Comparison of ENCODE assay signal across 13 mouse cellular contexts in the genomic region with DNA sequence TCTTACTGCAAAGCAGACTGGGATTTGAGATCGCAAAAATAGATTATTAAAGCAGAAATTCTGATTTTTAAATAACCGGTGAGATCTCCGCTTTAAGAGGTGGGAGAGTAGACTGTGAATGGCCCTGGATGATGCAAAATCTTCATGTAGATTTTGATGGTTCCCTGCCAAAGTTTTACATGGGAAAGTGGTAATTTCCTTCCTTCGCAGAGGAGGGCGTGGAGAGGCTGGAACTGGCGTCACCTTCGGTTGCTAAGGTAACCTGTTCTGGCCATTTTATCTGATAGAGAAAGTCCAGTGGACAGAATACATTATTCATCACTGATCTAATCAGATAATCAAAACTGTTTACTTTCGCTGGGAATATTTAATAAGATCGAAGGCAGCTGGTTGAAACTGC. TPM values are rescaled to one million over a fixed set of nuclear protein-coding genes. Genes with fewer than 3 reads are reported as not detected.
DNase-seq lines count a peak whose midpoint lies in the region; ATAC-seq and TF ChIP-seq lines count a peak whose summit lies in the region.
"Had no signal": no experiment of that assay in that cellular context is flagged by ENCODE, and none has a peak within 500 bp of the region (broad histone marks: within the 10 kb centered on the region; RNA-seq: fewer than 3 reads in every experiment).

No protein-coding gene starts in this region.

- no peak overlapping the region for H3K27ac ChIP-seq in kidney, adult 2 months (ENCODE audit: insufficient read depth, low read depth, low read length)
- H3K27ac ChIP-seq in kidney, embryonic 16.5 days (ENCODE audit: low read length) = no peak overlapping the region
- no peak overlapping the region for H3K27ac ChIP-seq in limb, embryonic 10.5 days
- H3K27ac ChIP-seq: liver, embryonic 13.5 days; neural tube, embryonic 15.5 days had no signal

- TF ChIP-seq POLR2A in kidney, adult 2 months (IDR thresholded peaks at IDR 0.05; ENCODE audit: low read depth, low read length) = no peak

- peak; percentile 39 for DNase-seq in kidney, adult 2 months
- DNase-seq in kidney, adult 18-20 months = no peak
- DNase-seq in right cerebral cortex, postnatal 10 days (ENCODE audit: low spot score in 2 of 2) = peak; percentile 70 to 83
- DNase-seq in right cerebral cortex, postnatal 4 days = no peak
- peak; percentile 38 for DNase-seq in right cerebral cortex, postnatal 14 days
- DNase-seq in limb, embryonic 10.5 days (ENCODE audit: low spot score) = no peak
- no peak for DNase-seq in MN1 (ENCODE audit: low spot score)
- DNase-seq: cerebellum, adult 11-12 months; liver, embryonic 13.5 days; lung, postnatal 4 days had no signal

- 63% methylated on average over 9 of the region's 9 CpGs for WGBS in kidney, adult 2 months
- WGBS in kidney, embryonic 16.5 days = 68% methylated on average over 9 of the region's 9 CpGs
- 88% methylated on average over 9 of the region's 9 CpGs for WGBS in limb, embryonic 10.5 days

- H3K4me3 ChIP-seq in kidney, adult 2 months (ENCODE audit: insufficient read depth, low read depth, low read length) = no peak overlapping the region
- H3K4me3 ChIP-seq in kidney, embryonic 16.5 days (ENCODE audit: low read length) = peak overlapping the region; percentile 22
- H3K4me3 ChIP-seq in limb, embryonic 10.5 days = no peak overlapping the region
- H3K4me3 ChIP-seq: liver, embryonic 13.5 days; neural tube, embryonic 15.5 days had no signal

- no peaks in the 10 kb centered on the region for H3K9me3 ChIP-seq in kidney, embryonic 16.5 days (ENCODE audit: low read length)
- H3K9me3 ChIP-seq in limb, embryonic 10.5 days (replicated peaks) = no peaks in the 10 kb centered on the region
- H3K9me3 ChIP-seq: liver, embryonic 13.5 days; neural tube, embryonic 15.5 days had no signal

- peak overlapping the region; percentile 33 for H3K4me2 ChIP-seq in kidney, embryonic 16.5 days (replicated peaks; ENCODE audit: low read depth, low read length)
- H3K4me2 ChIP-seq: liver, embryonic 13.5 days had no signal

- TF ChIP-seq CTCF in kidney, adult 2 months (conservative IDR thresholded peaks at IDR 0.05; ENCODE audit: insufficient read depth, insufficient read length, low read depth, low read length) = no peak

- H3K36me3 ChIP-seq in kidney, adult 2 months (ENCODE audit: control insufficient read depth, insufficient read depth, low read length) = no peaks in the 10 kb centered on the region
- no peaks in the 10 kb centered on the region for H3K36me3 ChIP-seq in kidney, embryonic 16.5 days (ENCODE audit: insufficient read depth, low read length)
- H3K36me3 ChIP-seq in limb, embryonic 10.5 days = no peaks in the 10 kb centered on the region
- H3K36me3 ChIP-seq: liver, embryonic 13.5 days; neural tube, embryonic 15.5 days had no signal

- ATAC-seq in kidney, embryonic 16.5 days (ENCODE audit: low FRiP score, low TSS enrichment) = no peak
- ATAC-seq: activated CD4-positive, CD25-positive, alpha-beta regulatory T cell, adult 4 months had no signal

- no peak overlapping the region for H3K9ac ChIP-seq in kidney, embryonic 16.5 days (replicated peaks; ENCODE audit: low read length)
- H3K9ac ChIP-seq: liver, embryonic 13.5 days; neural tube, embryonic 15.5 days had no signal

- no peaks in the 10 kb centered on the region for H3K27me3 ChIP-seq in kidney, adult 2 months (replicated peaks; ENCODE audit: control insufficient read depth, insufficient read depth, low read length)
- H3K27me3 ChIP-seq in kidney, embryonic 16.5 days (ENCODE audit: insufficient read depth, low read length) = 0 out of 2 replicates have a peak, but pooled peaks cover 10% of the 10 kb centered on the region
- H3K27me3 ChIP-seq in limb, embryonic 10.5 days (ENCODE audit: low read depth, poor library complexity, severe bottlenecking) = peaks cover 33% of the 10 kb centered on the region; the same call in 1 of the 2 replicates
- H3K27me3 ChIP-seq: liver, embryonic 13.5 days; neural tube, embryonic 15.5 days had no signal

- H3K4me1 ChIP-seq in kidney, adult 2 months (ENCODE audit: control insufficient read depth, insufficient read depth, low read length) = no peaks in the 10 kb centered on the region
- H3K4me1 ChIP-seq in kidney, embryonic 16.5 days (ENCODE audit: insufficient read depth, low read length) = no peaks in the 10 kb centered on the region
- H3K4me1 ChIP-seq in limb, embryonic 10.5 days = no peaks in the 10 kb centered on the region
- H3K4me1 ChIP-seq: liver, embryonic 13.5 days had no signal

RNA-seq across cellular contexts. Expression of a gene that starts 0.9 kb away (rescaled TPM):
- 6.6 and 8.9 TPM in 2 replicates for polyA plus RNA-seq in kidney, adult 2 months (2012; rRNA removed)
- polyA plus RNA-seq in kidney, embryonic 16.5 days (2015; fragmentation: Nextera tagmentation; extraction: Ambion mirVana) = 26.2 and 29.9 TPM in 2 replicates
- 0.49 and 2.0 TPM in 2 replicates for polyA plus RNA-seq in limb, embryonic 10.5 days (2016; fragmentation: Nextera tagmentation; extraction: Ambion mirVana)

Comparison
In these comparisons a context has a peak if more than half of its experiments do, and no peak if none do; other contexts are left out.
1. DNase-seq: peak in kidney, adult 2 months (single experiment), right cerebral cortex, postnatal 10 days (2 of 2) and right cerebral cortex, postnatal 14 days (single experiment); none in kidney, adult 18-20 months (single experiment), right cerebral cortex, postnatal 4 days (single experiment), limb, embryonic 10.5 days (single experiment) and MN1 (single experiment).